Mouse (Mus musculus): Measurements from ENCODE around the gene Serping1.
A peak's percentile ranks its signal among the peaks of the same experiment; 100 is the strongest.
"Not testable (repeated sequence)": the region's sequence is repeated elsewhere in the genome, so short reads cannot be mapped to it uniquely, and the experiment has no call there.

Gene Serping1

DNA sequence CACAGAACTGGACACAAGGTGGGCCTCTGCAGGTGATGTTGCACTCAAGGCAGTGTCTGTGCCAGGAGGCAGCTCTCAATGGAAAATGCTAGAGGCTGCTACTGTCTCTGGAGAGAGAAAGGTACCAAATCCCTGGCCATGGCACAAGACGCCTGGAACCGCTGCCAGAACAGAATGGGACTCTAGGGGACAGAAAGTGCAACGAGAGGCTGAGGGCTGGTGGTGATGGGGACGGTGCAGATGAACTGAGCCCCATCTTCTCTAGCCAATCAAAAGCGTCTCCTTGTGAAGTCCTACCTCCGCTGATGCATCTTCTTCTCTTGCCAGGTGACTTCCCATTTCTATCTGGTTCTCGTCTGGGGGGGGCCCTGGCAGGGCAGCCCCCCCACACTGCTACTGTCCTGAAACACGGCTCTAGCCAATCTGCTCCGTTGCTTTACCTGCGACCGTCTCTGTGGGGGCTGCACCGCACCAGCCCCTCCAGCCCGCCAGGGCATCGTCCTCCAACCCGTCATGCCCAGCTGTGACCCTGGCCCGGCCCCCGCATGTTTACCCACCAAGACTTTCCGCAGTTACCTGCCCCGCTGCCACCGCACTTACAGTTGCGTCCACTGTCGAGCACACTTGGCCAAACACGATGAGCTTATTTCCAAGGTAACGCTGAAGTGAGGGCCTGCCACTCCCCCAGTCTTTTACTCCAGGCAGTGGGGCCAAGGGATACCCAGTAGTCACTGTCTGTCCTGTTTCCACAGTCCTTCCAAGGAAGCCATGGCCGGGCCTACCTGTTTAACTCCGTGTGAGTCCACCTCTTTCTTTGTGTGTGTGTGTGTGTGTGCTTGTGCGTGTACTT lies 38.7 kb downstream of the Serping1 start:
- no peak for DNase-seq

DNA sequence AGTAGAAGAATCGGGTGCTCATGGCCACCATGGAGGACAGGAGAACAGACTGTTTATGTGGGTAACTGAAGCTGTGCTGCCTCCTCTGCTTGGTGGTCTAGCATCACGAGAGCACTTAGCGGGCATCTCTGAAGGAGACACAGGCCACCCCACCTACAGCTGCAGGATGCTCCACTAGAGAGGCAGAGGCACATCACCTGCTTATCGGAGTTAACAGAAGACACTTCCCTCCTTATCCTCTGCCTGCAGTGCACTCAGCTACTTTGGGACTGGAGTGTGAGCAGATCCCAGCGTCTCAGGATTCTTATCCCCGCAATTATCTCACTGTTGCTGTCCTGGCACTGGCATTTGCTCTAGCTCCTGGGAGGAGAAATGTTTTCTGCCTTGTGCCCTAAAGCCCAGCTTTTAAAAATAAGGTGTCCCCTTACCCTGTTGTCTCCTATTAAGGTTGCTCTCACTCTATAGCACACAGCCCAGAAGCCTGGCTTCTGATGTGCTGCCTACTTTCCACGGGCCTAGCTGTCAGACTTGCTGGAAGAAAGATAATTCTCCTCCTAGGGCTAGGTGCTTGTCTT lies 39.8 kb downstream of the Serping1 start:
- no peak for DNase-seq

DNA sequence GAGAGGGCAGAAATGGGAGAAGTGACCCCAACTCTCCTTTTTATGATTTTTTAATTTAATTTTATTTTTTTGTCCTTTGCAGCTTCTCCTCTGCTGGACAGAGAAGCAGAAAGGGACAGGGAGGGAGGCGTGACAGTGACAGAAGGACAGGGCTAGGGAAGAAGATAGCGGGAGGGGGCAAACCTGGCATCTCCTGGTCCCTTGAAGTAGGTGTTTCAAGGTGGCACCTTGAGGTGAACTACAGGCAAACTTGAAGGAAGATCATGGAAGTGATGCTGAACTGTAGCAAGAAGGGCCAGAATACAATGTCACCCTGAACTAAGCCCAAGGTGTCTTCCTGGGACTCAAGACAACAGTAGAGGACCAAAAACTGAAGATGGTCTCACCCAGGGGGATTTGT lies 40.3 kb downstream of the Serping1 start:
- DNase-seq = no peak

DNA sequence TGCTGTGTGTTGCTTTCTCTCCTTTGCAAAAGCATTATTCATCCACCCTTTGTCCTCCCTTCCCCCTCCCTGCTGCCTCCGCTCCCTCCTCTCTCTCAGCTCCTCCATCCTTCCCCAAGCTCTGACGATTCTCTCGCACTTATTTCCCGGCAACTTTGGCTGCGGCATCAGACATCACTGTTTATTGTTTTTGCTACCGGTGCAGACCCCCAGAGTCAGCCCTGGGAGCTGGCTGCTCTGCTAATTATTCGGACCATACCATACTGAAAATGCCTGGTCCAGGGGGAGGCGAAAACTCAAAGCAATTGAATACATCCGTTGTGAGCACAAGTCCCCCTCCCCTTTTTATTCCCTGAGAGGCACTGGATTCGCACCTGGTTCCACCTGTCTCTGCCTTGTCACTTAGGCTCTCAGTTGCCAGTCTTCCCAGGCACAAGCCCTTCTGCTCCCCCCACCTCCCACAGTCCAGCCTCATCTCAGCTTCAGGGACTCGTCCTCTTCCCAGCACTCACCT lies 40.8 kb downstream of the Serping1 start:
- no peak for DNase-seq

DNA sequence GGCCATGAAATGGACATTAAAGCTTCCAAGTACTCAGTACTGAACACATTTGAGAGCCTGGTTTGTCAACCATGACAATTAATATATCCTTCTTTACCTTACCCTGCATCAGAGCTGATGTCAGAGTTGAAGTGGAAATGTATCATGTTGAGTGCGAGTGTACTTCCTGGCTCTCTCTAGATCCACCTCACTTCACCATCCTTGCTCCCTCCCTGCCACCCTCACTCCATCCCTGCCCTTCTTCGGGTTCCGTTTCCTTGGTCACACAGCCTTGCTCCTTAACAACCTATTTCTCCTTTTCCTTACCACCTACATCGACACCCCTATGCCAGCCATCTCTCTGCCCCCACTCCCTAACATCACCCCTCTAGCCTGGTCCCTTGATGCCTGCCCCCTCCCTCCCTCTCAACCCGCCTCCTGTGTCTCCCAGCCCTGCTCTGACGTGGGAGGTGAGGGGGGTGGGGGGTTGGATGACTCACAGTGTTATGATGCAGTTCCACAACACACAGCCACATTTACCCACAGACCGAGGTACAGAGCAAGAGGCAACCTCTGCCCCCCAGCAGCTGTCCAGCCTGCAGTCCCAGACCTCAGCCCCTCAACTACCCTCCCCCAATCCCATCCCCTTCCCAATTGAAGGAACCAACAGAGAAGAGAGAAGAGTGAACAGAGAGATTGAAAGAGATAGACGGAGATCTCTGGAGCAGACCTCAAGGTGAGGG lies 41.5 kb downstream of the Serping1 start, which contains the start of gene Ypel4:
TSS of gene Ypel4 (plus strand) at position 480 of the 722 bp plus-strand sequence.
- peak; percentile 50 for DNase-seq

DNA sequence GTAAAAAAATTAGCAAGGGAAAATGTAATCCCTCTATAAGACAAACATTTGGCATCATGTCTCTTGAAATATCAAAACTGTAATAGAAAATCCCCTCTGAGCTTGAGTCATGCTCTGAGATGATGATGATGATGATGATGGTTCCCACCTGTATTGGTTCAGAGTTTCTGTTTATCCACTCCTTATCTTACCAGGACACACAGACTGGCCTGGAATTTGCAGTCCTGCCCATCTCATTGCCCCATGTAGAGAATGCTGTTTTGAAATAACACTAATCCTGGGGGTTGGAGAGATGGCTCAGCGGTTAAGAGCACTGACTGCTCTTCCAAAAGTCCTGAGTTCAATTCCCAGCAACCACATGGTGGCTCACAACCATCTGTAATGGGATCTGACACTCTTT lies 42.9 kb downstream of the Serping1 start:
- DNase-seq = no peak

DNA sequence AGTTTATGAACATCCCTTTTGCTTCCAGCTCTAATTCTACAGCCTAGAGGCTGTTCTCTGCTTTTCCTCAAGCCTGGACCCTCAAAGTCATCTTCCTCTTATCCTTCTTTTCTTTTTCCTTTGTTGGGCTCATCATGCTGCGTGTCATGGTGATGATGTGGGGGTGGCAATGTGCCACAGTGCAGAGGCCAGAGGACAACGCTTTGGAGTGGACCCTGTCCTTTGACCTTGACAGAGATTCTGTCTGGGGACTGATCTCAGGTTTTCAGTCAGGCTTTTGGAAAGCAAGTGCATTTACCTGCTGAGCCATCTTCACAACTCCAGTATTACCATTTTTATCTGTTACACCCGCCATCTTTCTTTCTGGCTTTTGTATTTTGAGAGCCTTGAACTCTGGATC lies 44.0 kb downstream of the Serping1 start:
- DNase-seq = no peak

DNA sequence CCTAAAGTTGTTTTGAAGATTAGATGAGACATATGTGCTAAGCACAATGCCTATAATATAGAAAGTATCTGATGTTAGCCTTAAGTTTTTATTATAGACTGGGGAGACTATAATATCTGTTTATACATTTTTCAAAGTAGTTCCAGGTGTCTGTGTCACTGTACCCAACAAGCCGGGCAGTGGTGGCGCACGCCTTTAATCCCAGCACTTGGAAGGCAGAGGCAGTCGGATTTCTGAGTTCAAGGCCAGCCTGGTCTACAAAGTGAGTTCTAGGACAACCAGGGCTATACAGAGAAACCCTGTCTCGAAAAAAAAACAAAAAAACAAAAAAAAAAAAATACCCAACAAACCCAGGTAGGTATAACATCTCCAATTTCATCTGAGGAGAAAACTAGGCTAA lies 47.1 kb downstream of the Serping1 start:
- DNase-seq = not testable (repeated sequence)

DNA sequence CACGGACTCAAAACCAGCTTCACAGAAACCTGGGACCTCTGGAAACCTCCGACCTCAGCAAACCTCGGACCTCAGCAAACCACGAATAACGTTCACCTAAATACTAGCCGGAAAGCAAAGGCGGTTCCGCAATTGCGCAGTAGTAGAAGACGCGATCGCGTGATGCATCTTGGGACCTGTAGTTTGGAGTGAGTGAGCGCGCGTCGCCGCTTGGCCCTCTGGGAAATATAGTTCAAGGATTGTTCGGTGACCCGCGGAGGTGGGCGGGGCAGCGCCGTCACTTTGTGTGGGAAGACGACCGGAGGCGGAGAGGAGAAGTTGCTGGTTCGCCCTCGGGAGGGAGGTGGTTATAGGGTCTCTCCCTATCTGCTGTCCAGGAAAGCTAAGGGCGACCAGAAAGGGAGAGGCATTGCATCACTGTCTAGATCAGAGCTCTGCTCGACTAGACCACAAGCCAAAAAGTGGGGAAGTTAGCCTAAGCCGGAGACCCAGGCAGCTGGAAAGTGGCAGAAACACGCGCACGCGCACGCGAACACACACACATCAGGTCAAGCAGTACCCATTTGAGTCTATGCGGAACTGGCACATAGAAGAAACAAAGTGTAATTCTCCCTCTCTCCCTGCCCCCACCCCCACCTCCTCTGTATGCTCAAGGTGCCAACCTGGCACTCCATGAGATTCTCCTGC lies 47.9 kb downstream of the Serping1 start, which contains the start of gene Clp1:
TSS of gene Clp1 (minus strand) at position 179 of the 687 bp plus-strand sequence.
- DNase-seq = peak; percentile 99

DNA sequence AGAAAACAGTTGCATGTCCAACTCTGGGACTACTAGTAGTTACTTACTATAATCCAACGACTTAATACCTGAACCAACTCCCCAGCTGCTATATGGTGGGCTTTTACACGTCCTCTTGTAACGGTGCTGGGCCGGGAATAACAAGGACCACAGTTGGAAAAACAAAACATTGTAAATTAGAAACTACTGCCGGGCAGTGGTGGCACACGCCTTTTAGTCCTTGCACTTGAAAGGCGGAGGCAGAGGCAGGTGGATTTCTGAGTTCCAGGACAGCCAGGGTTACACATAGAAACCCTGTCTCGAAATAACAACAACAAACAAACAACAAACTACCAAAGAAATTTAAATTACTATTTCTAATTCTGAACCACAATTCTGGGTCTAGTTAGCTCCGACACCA lies 48.5 kb downstream of the Serping1 start:
- DNase-seq = no peak

DNA sequence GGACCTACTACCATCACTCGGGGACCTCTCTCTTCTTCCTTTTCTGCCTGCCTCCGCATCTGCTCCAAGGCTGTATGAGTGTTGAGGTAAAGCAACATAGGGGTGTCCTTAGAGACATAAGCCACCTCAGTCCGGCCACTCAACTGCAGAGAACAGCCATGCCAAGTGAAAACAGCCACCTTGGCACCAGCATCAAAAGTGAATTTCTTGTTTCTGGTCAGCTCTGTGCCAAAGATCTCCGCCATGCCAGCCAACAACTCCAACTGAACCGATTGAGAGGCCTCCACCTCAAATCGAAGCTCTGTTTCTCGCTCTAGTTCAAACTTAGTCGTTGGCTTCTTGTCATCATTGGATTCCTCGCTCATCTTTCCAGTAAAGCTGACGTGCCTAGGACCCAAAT lies 49.5 kb downstream of the Serping1 start:
- DNase-seq = no peak

DNA sequence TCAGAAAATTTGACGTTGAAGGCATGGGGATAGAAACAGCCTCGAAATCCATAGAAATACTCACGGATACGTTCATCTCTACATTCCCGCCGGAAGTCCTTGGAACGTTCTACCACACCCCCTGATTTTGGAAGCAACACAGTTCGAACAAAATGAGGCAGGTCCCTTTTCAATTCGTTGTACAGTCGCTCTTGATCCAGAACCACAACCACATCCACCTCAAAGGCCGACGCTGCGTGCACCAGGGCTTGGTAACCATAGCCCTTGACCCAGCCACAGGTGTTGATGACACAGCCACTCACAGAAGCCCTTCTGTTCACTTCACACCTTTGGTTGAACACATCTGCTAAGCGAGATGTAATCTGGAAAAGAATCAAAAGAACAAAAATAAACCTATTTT lies 51.4 kb downstream of the Serping1 start:
- DNase-seq = no peak

DNA sequence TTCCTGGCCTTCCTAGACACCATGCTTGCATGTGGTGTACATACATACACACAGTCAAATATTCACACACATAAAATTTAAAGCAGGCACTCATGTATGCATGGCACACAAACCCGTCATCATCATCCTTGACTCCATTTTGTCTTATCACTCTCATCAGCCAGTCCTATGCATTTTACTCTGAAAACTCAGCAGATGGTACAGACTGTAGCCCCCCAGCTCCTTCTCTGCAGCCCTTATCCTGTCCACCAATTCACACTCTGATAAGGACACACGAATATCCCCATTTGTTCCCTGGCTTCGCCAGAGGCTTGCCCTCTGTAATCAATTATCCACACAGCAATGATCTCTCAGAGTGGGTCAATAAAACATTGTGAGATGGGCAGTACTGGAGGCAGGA lies 54.1 kb downstream of the Serping1 start:
- no peak for DNase-seq

DNA sequence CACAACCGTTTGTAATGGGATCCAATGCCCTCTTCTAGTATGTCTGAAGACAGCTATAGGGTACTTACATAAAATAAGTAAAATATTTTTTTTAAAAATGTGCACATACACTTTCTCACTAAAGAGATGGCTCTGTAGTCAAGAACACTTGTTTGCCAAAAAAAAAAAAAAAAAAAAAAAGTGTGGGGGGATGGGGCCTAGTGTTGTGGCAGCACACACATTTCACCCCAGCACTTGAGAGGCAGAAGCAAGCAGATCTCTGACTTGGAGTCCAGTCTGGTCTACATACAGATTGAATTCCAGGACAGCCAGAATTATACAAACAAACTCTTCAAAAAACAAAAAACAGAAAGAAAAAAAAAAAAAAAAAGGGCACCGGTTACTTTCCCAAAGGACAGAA lies 54.5 kb downstream of the Serping1 start:
- no peak for DNase-seq

DNA sequence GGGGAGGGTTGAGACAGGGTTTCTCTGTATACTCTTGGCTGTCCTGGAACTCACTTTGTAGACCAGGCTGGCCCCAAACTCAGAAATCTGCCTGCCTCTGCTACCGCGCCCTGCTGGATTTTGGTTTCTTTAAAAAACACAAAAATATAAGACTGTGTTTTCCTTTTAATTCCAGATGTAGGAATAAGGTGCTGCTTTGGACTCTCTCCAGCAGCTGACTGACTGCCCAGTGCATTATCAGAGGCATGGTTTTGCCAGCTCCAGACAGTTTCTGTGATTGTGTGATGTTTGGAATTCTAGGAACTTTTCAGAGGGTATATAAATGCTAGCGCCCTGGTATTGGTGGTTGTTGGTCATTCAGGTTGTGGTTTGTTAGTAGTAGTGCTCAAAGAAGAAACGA lies 57.9 kb downstream of the Serping1 start:
- DNase-seq = no peak

DNA sequence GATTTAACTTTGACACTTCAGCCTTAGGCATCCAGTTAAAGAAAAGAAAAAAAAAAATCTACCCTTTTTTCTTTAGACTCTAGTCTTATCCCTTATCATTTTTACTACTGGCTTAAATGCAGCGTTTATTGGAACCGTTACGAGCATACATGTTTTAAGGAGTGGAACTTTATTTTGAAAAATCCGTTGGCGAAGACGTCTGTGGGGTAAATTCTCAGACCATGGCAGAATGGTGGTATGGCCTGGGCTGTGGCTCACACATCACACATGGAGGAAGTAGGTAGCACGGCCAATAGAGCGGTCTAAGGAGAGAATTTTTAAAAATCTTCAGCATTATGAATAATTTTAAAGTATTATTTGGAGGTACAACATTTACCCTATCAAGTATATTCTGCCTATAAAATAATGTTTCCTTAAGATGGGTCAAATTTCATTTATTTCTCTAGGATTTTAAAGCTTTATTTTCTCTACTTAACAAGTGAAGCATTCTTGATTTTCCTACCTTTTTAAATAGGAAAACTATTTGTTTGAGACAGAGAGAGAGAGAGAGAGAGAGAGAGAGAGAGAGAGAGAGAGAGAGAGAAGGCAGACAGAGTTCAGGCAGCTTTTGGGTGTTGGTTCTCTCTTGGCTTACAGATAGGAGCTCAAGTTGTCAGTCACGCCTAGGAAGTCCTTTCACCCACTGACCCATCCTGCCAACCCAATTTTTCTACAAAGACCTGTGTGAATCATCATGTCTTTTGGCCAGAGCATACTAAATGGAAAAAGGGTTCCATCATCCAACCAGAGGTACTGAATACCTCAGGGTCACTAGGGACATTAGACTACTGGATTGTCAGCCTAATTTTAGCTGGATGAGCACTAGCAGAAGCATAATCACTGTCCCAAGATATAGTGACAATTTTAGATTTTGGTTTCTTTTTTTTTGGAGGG lies 58.6 kb downstream of the Serping1 start:
- DNase-seq = no peak

DNA sequence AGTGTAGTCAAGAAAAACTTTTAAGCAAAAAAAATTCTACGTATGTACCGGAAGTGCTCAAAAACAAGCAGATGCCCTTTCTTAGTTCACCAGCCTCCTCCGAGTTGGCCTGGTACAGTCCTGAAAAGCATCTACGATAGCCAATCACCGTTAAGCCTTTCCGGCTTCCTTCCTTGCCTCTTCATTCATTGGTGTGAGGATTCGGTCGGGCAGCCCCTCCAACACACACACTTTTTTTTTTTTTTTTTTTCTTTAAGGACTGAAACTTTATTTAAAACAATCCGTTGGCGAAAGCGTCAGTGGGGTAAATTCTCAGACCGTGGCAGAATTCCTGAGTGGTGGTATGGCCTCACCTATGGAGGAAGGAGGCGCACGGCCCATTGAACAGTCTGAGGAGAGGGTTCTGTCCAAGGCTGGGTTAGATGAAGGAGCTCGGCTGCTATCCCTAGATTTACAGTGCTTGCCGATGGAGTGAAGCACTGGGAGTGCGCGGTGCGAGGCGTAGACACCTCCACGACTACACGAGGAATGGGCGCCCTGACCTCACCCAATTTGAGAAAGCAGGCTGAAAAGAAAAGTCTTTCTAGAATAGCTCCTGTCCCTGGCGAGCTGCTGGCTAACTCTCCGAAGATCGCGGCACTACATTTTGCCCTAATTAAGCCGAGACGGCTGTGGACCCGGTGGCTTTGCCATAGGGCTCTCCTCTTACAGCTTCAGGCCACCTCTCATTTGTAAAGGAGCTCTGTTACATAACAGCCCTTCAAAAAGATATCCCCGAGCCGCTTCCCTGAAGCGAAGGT lies 59.5 kb downstream of the Serping1 start:
- peak; percentile 95 for DNase-seq

All from lung, postnatal 36 days (tissue).